Mouse (Mus musculus) embryonic facial prominence, embryonic 15.5 days (tissue): Measurements from ENCODE around the gene Fam25c. TPM values are rescaled to one million over a fixed set of nuclear protein-coding genes. Genes with fewer than 3 reads are reported as not detected.

Experiments used
- ATAC-seq: fragments of 200-750 bp; cut with Nextera tagmentation; 2 replicates; pipeline ENCODE4 v1.8.0; 2017; ENCODE audit warnings: low read depth, moderate TSS enrichment; ENCODE audit not compliant: insufficient number of reproducible peaks, low FRiP score, low TSS enrichment
- H3K27ac ChIP-seq: fragments of 300-500 bp; sonication (generic); replicated peaks from 2 replicates; pipeline ENCODE4 v1.5.1; 2015; ENCODE audit warnings: mild to moderate bottlenecking, inconsistent platforms
- H3K27me3 ChIP-seq: fragments of 300-500 bp; sonication (generic); 2 replicates; pipeline ENCODE4 v1.6.1; 2015; ENCODE audit warnings: inconsistent platforms
- H3K36me3 ChIP-seq: fragments of 300-500 bp; sonication (generic); 2 replicates; pipeline ENCODE4 v1.6.1; 2015; ENCODE audit warnings: mild to moderate bottlenecking, inconsistent platforms
- H3K4me1 ChIP-seq: fragments of 300-500 bp; sonication (generic); 2 replicates; pipeline ENCODE4 v1.6.1; 2015; ENCODE audit warnings: inconsistent platforms
- H3K4me2 ChIP-seq: fragments of 300-500 bp; sonication (generic); replicated peaks from 2 replicates; pipeline ENCODE4 v1.6.1; 2015; ENCODE audit warnings: mild to moderate bottlenecking, inconsistent platforms
- H3K4me3 ChIP-seq: fragments of 300-500 bp; sonication (generic); replicated peaks from 2 replicates; pipeline ENCODE4 v1.5.1; 2015; ENCODE audit warnings: mild to moderate bottlenecking, inconsistent platforms
- H3K9ac ChIP-seq: fragments of 300-500 bp; sonication (generic); 2 replicates; pipeline ENCODE4 v1.6.1; 2015; ENCODE audit warnings: inconsistent platforms
- H3K9me3 ChIP-seq: fragments of 300-500 bp; sonication (generic); replicated peaks from 2 replicates; pipeline ENCODE4 v1.6.1; 2016; ENCODE audit warnings: inconsistent platforms
- WGBS: fragments of 180-500 bp; shearing (Covaris S2); methylation state at CpG from one replicate; pipeline ENCODE4 v1.1.7; 2015; 5-methylcytosine and 5-hydroxymethylcytosine counted together
- polyA plus RNA-seq: library from polyadenylated mRNA; unstranded; fragments of >200 nt; fragmentation: Nextera tagmentation; extraction: Ambion mirVana; gene quantifications from 2 replicates; pipeline ENCODE4 v1.2.1, GENCODE M21; 2015

Gene Fam25c
- polyA plus RNA-seq, 1 experiment from 2014 or later: 154 TPM

- WGBS: under 1% methylated on average over 47 of the region's 47 CpGs
- peak overlapping the region; percentile 97 for H3K4me3 ChIP-seq
- H3K9me3 ChIP-seq: no peaks in the 10 kb centered on the region
- H3K36me3 ChIP-seq: no peaks in the 10 kb centered on the region
- peak overlapping the region; percentile 69 for H3K4me2 ChIP-seq
- peak overlapping the region; percentile 93 for H3K9ac ChIP-seq
- peak overlapping the region; percentile 96 for H3K27ac ChIP-seq
- no peaks in the 10 kb centered on the region for H3K27me3 ChIP-seq
- peak; percentile 17; the same call in 1 of the 2 replicates for ATAC-seq
- H3K4me1 ChIP-seq: peaks cover 19% of the 10 kb centered on the region
Observed at GRCm38 (mm10) chr14:34311021-34311631, 44.1 kb downstream of the Fam25c start.

GRCm38 (mm10) chr14:34310234-34310965 is 44.8 kb downstream of the Fam25c start, which contains the start of the genes Shld2 and Glud1:
Gene Shld2 (minus strand): TSS chr14:34310493.
Gene Glud1 (plus strand): TSS chr14:34310727.
- Histone ChIP-seq H3K27me3 (no peaks in the 10 kb centered on the region), H3K4me1 (peaks cover 19% of the 10 kb centered on the region), H3K4me2 (peak within 1 kb of the TSS; percentile 69), H3K36me3 (no peaks in the 10 kb centered on the region), H3K9me3 (no peaks in the 10 kb centered on the region), H3K27ac (peak within 1 kb of the TSS; percentile 96), H3K4me3 (peak within 1 kb of the TSS; percentile 97), H3K9ac (peak within 1 kb of the TSS; percentile 93)
- ATAC-seq: peak; percentile 95
- WGBS: under 1% methylated on average over 89 of the region's 100 CpGs

GRCm38 (mm10) chr14:34309907-34310233 is 45.4 kb downstream of the Fam25c start:
- H3K9ac ChIP-seq: peak overlapping the region; percentile 50
- WGBS: 7% methylated on average over 5 of the region's 5 CpGs

GRCm38 (mm10) chr14:34309266-34309665 is 46.0 kb downstream of the Fam25c start:
- Histone ChIP-seq H3K4me1 (peaks cover 19% of the 10 kb centered on the region), H3K4me2 (0 out of 2 replicates have a peak overlapping the region, but pooled peaks have one; percentile 69), H3K9ac (no peak overlapping the region), H3K27me3 (no peaks in the 10 kb centered on the region), H3K36me3 (no peaks in the 10 kb centered on the region), H3K4me3 (no peak overlapping the region; the same call in 1 of the 2 replicates), H3K27ac (no peak overlapping the region), H3K9me3 (no peaks in the 10 kb centered on the region)
- WGBS: 85% methylated on average over 4 of the region's 4 CpGs
- ATAC-seq: no peak

More at GRCm38 (mm10) chr14:34309907-34310233, 45.4 kb downstream of the Fam25c start:
- H3K4me1 ChIP-seq: peaks cover 19% of the 10 kb centered on the region
- H3K9me3 ChIP-seq: no peaks in the 10 kb centered on the region
- peak overlapping the region; percentile 96 for H3K27ac ChIP-seq
- H3K4me2 ChIP-seq: peak overlapping the region; percentile 69
- H3K27me3 ChIP-seq: no peaks in the 10 kb centered on the region
- peak overlapping the region; percentile 97 for H3K4me3 ChIP-seq
- no peaks in the 10 kb centered on the region for H3K36me3 ChIP-seq
- no peak for ATAC-seq

- Histone ChIP-seq H3K9me3 (no peaks in the 10 kb centered on the region), H3K36me3 (peaks cover 3% of the 10 kb centered on the region; the same call in 1 of the 2 replicates), H3K9ac (no peak overlapping the region), H3K4me1 (no peaks in the 10 kb centered on the region), H3K27ac (no peak overlapping the region), H3K4me3 (no peak overlapping the region), H3K4me2 (no peak overlapping the region), H3K27me3 (no peaks in the 10 kb centered on the region)
- WGBS: 38% methylated on average over 5 of the region's 5 CpGs
- no peak for ATAC-seq
Observed at GRCm38 (mm10) chr14:34303265-34303680, 52.0 kb downstream of the Fam25c start.

- H3K4me3 ChIP-seq: no peak overlapping the region
- no peak overlapping the region for H3K4me2 ChIP-seq
- H3K9me3 ChIP-seq: no peaks in the 10 kb centered on the region
- H3K4me1 ChIP-seq: no peaks in the 10 kb centered on the region
- H3K27ac ChIP-seq: no peak overlapping the region
- WGBS: 80% methylated on average over 5 of the region's 5 CpGs
- no peak for ATAC-seq
- H3K27me3 ChIP-seq: no peaks in the 10 kb centered on the region
- H3K36me3 ChIP-seq: peaks cover 3% of the 10 kb centered on the region; the same call in 1 of the 2 replicates
- no peak overlapping the region for H3K9ac ChIP-seq
Observed at GRCm38 (mm10) chr14:34302681-34303242, 52.5 kb downstream of the Fam25c start.

Other genes with a start within 250 kb of the Fam25c start
- gene Npy4r, start 202.9 kb downstream of the Fam25c start, polyA plus RNA-seq: 0.22 and 0.35 TPM in 2 replicates
- gene Gprin2, start 153.8 kb downstream of the Fam25c start, polyA plus RNA-seq: 1.8 and 2.0 TPM in 2 replicates
- 1.2 TPM in 2 replicates for gene Syt15, start 135.8 kb downstream of the Fam25c start, polyA plus RNA-seq
- gene Shld2, start 44.9 kb downstream of the Fam25c start, polyA plus RNA-seq: 12.2 and 13.1 TPM in 2 replicates
- 73.8 and 74.1 TPM in 2 replicates for gene Glud1, start 44.7 kb downstream of the Fam25c start, polyA plus RNA-seq
- 3.4 and 6.3 TPM in 2 replicates for gene Sncg, start 19.4 kb upstream of the Fam25c start, polyA plus RNA-seq
- gene Mmrn2, start 20.0 kb upstream of the Fam25c start, polyA plus RNA-seq: 8.4 and 8.8 TPM in 2 replicates
- gene Bmpr1a, start 147.9 kb upstream of the Fam25c start, polyA plus RNA-seq: 51.0 and 54.2 TPM in 2 replicates
- not detected in 2 replicates for gene 9230112D13Rik, start 167.4 kb upstream of the Fam25c start, polyA plus RNA-seq
- gene Ldb3, start 233.2 kb upstream of the Fam25c start, polyA plus RNA-seq: 25.9 and 33.6 TPM in 2 replicates
- 0.45 and 0.46 TPM in 2 replicates for gene Opn4, start 244.7 kb upstream of the Fam25c start, polyA plus RNA-seq